Comparison of ENCODE assay signal across 7 mouse cellular contexts in the genomic region with DNA sequence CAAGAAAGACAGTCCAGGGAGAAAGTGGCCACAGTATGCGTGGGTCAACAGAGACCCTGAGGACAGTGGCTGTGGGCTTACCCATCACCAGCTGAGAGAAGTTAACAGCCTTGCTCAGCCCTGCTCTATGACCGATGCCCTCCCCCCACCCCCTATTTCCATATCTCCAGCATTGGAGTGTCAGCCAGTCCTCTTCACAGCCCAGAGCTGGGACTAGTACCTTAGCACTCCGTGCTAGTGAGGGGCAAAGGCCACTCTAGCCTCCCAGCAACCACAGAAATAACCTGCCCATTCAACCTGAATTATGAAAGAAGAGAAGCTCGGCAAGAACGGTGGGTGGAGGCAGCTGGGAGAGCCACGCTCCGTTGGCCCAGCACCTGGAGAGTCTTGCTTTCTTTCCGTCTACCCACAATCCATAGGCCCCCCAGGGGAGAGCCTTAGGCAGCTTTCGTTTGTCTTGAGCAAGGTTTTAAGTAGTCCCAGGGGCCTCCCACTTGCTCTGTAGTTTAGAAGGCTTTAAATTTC. TPM values are rescaled to one million over a fixed set of nuclear protein-coding genes. Genes with fewer than 3 reads are reported as not detected.
A peak's percentile ranks its signal among the peaks of the same experiment; 100 is the strongest.
DNase-seq lines count a peak whose midpoint lies in the region; ATAC-seq and TF ChIP-seq lines count a peak whose summit lies in the region.

No protein-coding gene starts in this region.

- peaks cover 41% of the 10 kb centered on the region for H3K27me3 ChIP-seq in hindbrain, embryonic 12.5 days
- peaks cover 12% of the 10 kb centered on the region for H3K27me3 ChIP-seq in limb, embryonic 14.5 days (ENCODE audit: control insufficient read depth, insufficient read depth, low read length)

- peak; percentile 32 for DNase-seq in 416B (ENCODE audit: low read depth)
- DNase-seq in limb, embryonic 14.5 days (ENCODE audit: low spot score) = no peak
- DNase-seq in spleen, postnatal 36 days (ENCODE audit: low spot score in 2 of 2) = peak; percentile 58 to 60
- DNase-seq in left cerebral cortex, postnatal 25 days (ENCODE audit: low spot score in 2 of 2) = no peak
- no peak for DNase-seq in cerebellum, adult 11-12 months

- WGBS in hindbrain, embryonic 12.5 days = 5% methylated on average over 9 of the region's 9 CpGs
- WGBS in limb, embryonic 14.5 days = 9% methylated on average over 9 of the region's 9 CpGs

- peak overlapping the region; percentile 99; the same call in 1 of the 2 replicates for H3K4me2 ChIP-seq in hindbrain, embryonic 12.5 days (replicated peaks)
- peak overlapping the region; percentile 91 for H3K4me2 ChIP-seq in limb, embryonic 14.5 days (replicated peaks; ENCODE audit: low read depth, low read length, severe bottlenecking)

- H3K9ac ChIP-seq in hindbrain, embryonic 12.5 days = no peak overlapping the region
- no peak overlapping the region for H3K9ac ChIP-seq in limb, embryonic 14.5 days (ENCODE audit: low read depth, low read length, severe bottlenecking)

- TF ChIP-seq POLR2A in limb, embryonic 14.5 days (IDR thresholded peaks at IDR 0.05; ENCODE audit: borderline replicate concordance, extremely low read depth, insufficient read depth, insufficient read length) = no peak

- no peaks in the 10 kb centered on the region for H3K9me3 ChIP-seq in hindbrain, embryonic 12.5 days (replicated peaks)
- no peaks in the 10 kb centered on the region for H3K9me3 ChIP-seq in limb, embryonic 14.5 days (ENCODE audit: control insufficient read depth, low read length)

- H3K36me3 ChIP-seq in hindbrain, embryonic 12.5 days = no peaks in the 10 kb centered on the region
- H3K36me3 ChIP-seq in limb, embryonic 14.5 days (ENCODE audit: control insufficient read depth, insufficient read depth, low read length) = no peaks in the 10 kb centered on the region

- no peak overlapping the region for H3K27ac ChIP-seq in hindbrain, embryonic 12.5 days
- no peak overlapping the region for H3K27ac ChIP-seq in limb, embryonic 14.5 days (replicated peaks; ENCODE audit: low read depth, low read length)

- H3K4me1 ChIP-seq in hindbrain, embryonic 12.5 days = peaks cover 6% of the 10 kb centered on the region
- peaks cover 4% of the 10 kb centered on the region; the same call in 1 of the 2 replicates for H3K4me1 ChIP-seq in limb, embryonic 14.5 days (ENCODE audit: control insufficient read depth, insufficient read depth, low read length)

- H3K4me3 ChIP-seq in hindbrain, embryonic 12.5 days = 0 out of 2 replicates have a peak overlapping the region, but pooled peaks have one; percentile 54
- H3K4me3 ChIP-seq in limb, embryonic 14.5 days (replicated peaks; ENCODE audit: low read length) = peak overlapping the region; percentile 49

- peak; percentile 3 for ATAC-seq in CD4-positive, CD25-positive, alpha-beta regulatory T cell, adult 4 months
- ATAC-seq in hindbrain, embryonic 12.5 days (ENCODE audit: low FRiP score) = peak; percentile 18
- no peak for ATAC-seq in limb, embryonic 14.5 days (ENCODE audit: low FRiP score, low read depth)

- intact Hi-C loops in left cerebral cortex, postnatal 25 days (cut with DNase I) = no loop called here

RNA-seq across cellular contexts. Expression of a gene that starts 1.5 kb away (rescaled TPM):
- 10 to 100 TPM; 17.6 to 22.7 TPM for polyA plus RNA-seq in CD4-positive, CD25-positive, alpha-beta regulatory T cell, adult 4 months (2017; shearing (Covaris generic))
- 19.5 and 20.4 TPM in 2 replicates for polyA plus RNA-seq in hindbrain, embryonic 12.5 days (2016; fragmentation: Nextera tagmentation; extraction: Ambion mirVana)
- polyA plus RNA-seq in limb, embryonic 14.5 days (2012; rRNA removed) = 19.6 and 25.3 TPM in 2 replicates
- 11.4 and 11.9 TPM in 2 replicates for polyA plus RNA-seq in limb, embryonic 14.5 days (2014; fragmentation: Nextera tagmentation; extraction: Ambion mirVana)
- total RNA-seq in left cerebral cortex, postnatal 25 days (2021) = 10 to 100 TPM; 27.5 to 30.0 TPM

RNA-seq across cellular contexts. Expression of a gene that starts 51.6 kb away (rescaled TPM):
- 10 to 100 TPM; 34.7 TPM for polyA plus RNA-seq in CD4-positive, CD25-positive, alpha-beta regulatory T cell, adult 4 months (2017; shearing (Covaris generic))
- 162 and 166 TPM in 2 replicates for polyA plus RNA-seq in hindbrain, embryonic 12.5 days (2016; fragmentation: Nextera tagmentation; extraction: Ambion mirVana)
- polyA plus RNA-seq in limb, embryonic 14.5 days (2012; rRNA removed) = 118 and 202 TPM in 2 replicates
- polyA plus RNA-seq in limb, embryonic 14.5 days (2014; fragmentation: Nextera tagmentation; extraction: Ambion mirVana) = 141 and 145 TPM in 2 replicates
- total RNA-seq in left cerebral cortex, postnatal 25 days (2021) = 10 to 100 TPM; 73.5 to 87.7 TPM

Comparison
In these comparisons a context has a peak if more than half of its experiments do, and no peak if none do; other contexts are left out.
1. DNase-seq: peak in 416B (single experiment) and spleen, postnatal 36 days (2 of 2); none in limb, embryonic 14.5 days (single experiment), left cerebral cortex, postnatal 25 days (0 of 2) and cerebellum, adult 11-12 months (single experiment).